Mouse (Mus musculus) heart, postnatal 36 days (tissue): ENCODE results near the gene Gm20458. TPM values are rescaled to one million over a fixed set of nuclear protein-coding genes. Genes with fewer than 3 reads are reported as not detected.
A peak's percentile ranks its signal among the peaks of the same experiment; 100 is the strongest.

Source experiments
- DNase-seq, 2 experiments: peaks; one replicate each; pipeline ENCODE4 v3.0.0; 2021 to 2022
- intact Hi-C: fragments of 180-260 bp; cut with DNase I; formaldehyde crosslinking; loops from one replicate; pipeline ENCODE4 v1.15.1; 2025
- total RNA-seq, 2 experiments: library from RNA; stranded (reverse); gene quantifications; 2 replicates each; pipeline ENCODE4 v1.2.3; 2021

Gm20458 gene
- total RNA-seq: 1 to 10 TPM; 7.6 to 7.7 TPM

DNA sequence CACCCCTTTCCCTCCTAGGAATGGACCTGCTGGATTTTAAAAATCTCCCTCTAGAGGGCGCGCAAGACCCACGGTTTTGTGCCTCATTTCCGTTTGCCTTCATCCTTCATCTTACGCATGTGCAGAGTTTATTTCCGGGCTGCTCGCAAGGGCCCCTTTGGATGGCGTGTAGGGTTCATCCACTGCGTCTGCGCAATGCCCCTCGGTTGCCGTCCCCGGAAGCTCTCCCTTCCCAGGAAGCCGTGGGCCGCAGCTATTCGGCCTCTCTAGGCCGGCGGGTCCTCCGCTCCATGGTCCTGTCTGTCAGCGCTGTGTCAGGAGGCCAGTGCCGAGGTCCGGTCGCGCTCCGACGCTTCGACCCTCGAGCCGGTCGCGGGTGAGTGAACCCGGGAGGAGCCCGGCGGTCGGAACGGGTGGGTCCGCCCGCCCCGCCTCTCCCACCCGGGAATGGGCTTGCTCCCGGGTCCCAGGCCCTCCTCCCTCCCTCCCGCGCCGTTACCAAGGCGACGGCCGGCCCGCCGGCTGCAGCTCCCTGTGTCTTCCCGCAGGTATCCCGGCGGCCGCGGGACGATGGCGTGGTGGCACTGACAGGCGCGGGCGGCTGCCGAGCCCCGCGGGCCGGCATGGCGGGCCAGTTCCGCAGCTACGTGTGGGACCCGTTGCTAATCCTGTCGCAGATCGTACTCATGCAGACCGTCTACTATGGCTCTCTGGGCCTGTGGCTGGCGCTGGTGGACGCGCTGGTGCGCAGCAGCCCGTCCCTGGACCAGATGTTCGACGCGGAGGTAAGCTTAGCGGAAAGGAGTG lies at the start of gene Gm20458:
Gene Gm20458, plus strand, starts transcription at position 223 of the 807 bp plus-strand sequence.
- intact Hi-C loops: loop anchor here (1.0 to 2.0 kb wide), 3 partner anchors 25 to 58 kb away; partner anchors contain the start of genes Dbndd2 and Pigt

DNA sequence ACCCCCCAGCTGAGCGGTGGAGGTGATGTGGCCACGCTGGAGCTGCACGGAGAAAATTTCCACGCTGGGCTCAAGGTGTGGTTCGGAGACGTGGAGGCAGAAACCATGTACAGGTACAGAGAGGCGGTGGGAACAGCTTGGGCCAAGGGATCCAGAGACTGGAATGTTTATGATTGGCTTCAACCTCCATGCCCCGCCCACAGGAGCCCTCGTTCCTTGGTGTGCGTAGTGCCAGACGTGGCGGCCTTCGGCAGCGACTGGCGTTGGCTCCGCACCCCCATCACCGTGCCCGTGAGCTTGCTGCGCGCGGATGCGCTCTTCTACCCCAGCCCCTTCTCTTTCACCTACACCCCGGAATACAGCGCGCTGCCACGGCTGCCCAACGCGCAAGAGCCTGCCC lies 46.6 kb upstream of the Gm20458 start:
- no peak for DNase-seq
- intact Hi-C loops: no loop called here

More for the DNA sequence above, at the start of gene Gm20458:
- DNase-seq: peak; percentile 91 to 93

DNA sequence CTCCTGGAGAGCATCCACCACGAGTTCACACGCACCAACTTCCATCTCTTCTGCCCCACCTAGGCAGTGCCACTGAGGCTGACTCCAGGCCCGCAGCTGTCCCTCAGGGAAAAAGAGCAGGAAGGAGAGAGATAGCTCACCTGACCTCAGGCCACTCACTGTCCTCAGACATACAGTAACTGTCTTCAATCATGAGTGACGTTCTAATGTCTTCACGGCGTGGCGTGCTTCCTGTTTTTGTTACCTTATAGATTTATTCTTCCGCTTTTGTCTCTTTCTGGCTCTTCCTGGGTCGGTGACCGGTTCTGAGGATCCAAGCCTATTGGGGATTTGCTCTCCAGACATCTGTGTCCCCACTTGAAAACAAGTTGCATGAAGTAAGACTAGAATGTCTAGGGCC lies 46.2 kb upstream of the Gm20458 start:
- DNase-seq: no peak
- intact Hi-C loops: no loop called here

DNA sequence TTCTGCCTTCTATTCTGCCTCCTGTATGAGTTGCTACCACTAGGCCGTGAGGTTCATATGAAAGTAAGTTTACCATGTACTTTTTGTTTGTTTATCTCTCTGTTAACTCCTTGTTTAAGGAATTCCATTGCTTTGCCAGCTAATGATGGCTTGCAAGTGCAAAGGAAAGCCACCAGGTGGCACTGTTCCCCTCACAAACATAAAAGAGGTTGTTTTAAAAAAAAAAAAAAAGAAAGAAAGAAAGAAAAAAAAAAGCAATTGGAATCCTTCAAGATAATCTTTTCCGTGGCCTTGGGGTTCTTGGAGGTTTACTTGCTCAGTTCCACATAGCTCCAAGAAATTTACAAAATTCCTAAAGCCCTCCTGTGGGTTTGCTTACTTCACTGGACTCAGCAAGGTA lies 43.6 kb upstream of the Gm20458 start:
- peak; percentile 42 to 50 for DNase-seq
- intact Hi-C loops: loop anchor here (1.0 to 2.0 kb wide), 3 partner anchors 42 to 114 kb away; no protein-coding TSS in a partner anchor

DNA sequence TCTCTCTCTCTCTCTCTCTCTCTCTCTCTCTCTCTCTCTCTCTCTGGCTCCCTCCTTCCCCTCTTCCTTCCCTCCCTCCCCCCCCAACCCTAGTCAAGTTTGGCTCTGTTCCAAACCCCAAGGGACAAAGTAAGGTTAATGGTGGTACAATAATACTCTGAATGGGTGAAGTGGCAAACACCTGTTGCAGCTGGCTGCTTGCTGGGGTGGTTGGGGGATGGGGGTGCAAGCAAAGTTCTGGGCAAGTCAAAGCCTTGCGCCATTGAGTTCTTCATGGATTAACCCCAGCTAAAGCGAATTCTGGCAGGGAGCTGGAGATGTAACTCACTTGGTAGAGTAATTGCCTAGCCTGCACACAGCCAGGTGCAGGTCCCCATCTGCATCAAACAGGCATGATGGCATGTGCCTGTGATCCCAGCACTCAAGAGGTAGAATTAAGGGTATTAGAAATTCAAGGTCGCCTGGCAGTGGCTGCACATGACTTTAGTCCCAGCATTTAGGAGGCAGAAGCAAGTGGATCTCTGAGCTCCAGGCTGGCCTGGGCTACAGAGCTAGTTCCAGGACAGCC lies 42.4 kb upstream of the Gm20458 start:
- DNase-seq: no peak
- intact Hi-C loops: no loop called here

DNA sequence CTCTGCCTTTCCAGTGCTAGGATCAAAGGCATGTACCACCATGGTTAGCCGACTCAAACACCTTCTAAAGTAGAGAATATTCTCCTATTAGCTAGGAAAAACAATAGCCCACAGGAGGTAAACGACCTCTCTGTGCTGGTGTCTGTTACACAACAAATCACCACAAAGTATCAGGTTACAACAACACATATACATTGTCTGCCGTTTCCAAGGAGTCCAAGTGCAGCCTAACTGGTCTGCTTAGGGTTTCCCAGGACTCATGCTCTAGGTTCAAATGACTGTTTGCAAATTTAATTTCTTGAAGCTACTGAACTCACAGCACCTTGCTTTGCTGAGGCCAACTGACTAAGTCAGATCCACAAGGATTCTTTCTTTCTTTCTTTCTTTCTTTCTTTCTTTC lies 41.3 kb upstream of the Gm20458 start:
- no peak for DNase-seq
- intact Hi-C loops: no loop called here

DNA sequence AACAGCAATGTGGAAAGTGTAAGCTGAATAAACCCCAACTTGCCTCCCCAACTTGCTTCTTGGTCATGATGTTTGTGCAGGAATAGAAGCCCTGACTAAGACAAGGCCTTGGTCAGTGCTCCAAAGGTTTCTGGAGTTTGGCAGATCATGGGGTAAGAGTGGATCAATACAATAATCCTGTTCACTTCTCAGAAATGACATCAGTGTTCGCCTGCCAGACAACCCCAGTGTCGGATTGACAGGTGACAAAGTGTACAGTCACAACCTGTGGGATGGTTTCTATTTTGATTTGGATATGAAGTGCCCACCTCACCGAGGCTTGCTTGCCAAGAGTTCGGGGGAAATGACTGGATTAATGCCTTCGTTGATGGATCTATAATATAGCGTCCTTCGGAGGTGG lies 39.5 kb upstream of the Gm20458 start:
- no peak for DNase-seq
- intact Hi-C loops: no loop called here

DNA sequence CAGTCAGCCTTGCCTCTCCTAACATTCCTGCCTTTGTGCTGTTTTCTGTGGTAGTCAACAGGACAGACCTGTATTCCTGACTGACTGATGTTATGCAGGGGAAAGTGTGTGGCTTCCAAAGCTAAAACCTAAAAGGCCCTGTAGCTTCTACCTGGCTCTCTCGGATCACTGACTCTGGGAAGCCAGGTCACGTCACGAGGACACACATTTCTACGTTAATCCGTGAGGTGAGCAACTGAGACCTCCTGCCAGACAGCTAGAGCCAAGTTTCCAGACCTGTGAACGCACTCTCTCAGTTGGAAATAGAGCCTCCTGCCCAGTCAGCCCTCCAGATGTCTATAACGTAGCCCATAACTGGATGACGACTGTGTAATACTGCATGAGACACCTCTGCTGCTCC lies 38.8 kb upstream of the Gm20458 start:
- no peak for DNase-seq
- intact Hi-C loops: no loop called here

DNA sequence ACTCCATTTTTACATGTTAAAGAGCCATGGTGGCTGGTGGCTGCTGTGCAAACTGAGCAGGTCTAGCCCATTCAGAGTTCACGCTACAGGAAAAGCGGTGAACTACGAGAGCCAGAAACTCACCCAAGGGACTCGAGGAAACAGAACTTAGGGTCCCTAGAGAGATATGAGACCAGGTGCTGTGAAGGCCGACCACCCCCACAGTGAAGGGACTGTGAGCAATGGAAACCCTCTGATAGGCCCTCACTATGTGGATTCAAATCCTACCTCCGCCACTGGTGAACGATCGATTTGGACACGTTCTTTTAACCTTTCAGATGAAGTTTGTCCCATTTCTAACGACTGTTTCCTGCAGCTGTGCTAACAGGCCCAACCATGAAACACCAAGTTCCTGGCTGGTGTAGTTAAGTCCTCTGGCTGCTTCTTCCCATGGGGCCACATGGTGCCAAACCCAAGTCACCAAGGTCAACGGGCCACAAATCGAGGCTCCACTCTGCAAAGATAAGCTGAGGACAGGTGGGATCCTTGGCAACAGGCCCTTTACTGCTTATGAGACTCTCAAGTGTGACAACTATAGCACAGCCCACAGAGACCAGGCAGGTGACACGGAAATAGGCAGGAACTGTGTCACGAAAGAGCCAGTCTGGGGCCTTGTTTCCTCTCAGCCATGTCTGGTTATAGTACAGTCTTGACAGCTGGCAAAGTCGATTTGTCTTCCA lies 37.9 kb upstream of the Gm20458 start:
- intact Hi-C loops: no loop called here
- no peak for DNase-seq

DNA sequence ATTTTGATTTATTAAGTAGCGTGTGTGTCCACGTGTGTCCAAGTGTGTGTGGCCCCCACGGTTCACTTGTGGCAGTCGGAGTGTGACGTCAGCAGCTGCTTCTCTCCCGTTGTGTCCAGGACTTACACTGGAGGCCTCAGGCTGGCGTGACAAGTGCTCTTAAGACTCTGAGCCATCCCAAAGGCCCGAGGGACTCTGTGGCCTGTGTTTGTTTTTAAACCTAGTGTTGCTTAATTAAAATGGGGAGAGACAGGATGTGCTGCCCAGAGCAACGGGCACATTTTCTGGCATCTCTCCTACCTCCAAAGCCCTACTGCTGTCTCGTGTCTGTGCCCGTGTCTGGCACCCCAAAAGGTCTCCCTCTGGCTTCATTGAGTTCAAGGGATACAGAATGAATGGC lies 37.3 kb upstream of the Gm20458 start:
- DNase-seq: no peak
- intact Hi-C loops: no loop called here

DNA sequence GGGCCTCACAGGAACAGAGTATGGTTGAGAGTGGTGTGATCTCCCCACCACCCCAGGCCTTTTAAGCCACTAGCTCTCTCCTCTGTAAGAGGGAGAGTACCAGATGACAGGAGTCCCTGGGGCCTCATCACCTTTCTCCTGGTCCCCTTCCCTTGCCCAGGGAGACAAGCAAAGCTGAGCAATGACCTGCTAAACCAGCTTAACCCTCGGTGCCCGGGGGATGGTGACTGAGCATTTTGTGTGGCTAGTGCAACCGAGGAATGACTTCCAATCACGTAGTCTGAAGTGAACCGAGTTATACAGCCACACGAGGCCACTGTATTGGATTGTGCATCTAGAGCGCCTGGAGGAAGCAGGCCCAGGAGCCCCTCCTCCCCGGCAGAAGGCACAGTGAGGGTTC lies 36.4 kb upstream of the Gm20458 start:
- intact Hi-C loops: no loop called here
- DNase-seq: no peak

DNA sequence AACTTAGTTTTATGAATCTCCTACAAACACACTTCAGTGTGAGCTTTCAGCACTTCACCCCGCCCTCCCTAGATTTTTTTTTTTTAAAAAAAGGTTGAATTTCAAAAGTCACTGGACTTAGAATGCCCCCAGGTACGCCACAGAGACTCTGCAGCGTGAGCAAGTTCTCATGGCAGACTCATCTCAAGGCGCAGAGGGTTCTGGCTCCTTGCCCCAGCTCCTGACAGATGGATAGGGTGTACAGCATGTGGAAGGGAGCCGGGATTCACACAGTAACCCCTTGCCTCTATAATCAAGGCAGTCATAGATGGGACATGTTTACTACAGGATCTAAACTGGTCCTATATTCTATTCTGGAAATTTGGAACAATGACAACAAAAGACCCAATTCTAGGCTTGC lies 35.4 kb upstream of the Gm20458 start:
- intact Hi-C loops: no loop called here
- DNase-seq: no peak

DNA sequence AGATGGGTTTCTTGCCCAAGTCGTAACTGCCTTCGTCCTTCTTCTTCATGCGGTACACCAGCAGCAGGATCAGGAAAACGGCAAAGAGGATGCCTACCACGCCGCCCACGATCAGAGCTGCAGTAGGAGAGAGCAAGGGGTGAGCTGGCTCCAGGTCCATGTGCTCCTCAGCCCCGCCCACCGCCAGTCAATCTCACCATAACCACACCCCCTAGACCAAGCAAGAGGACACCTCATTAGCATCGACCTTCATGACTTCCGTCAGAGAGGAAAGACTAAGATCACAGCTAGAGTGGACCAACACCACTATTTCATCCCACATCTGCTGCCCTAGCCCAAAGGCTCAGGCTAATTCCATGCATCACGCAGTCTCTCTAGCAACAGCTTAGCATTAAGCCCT lies 34.6 kb upstream of the Gm20458 start:
- intact Hi-C loops: no loop called here
- no peak for DNase-seq

DNA sequence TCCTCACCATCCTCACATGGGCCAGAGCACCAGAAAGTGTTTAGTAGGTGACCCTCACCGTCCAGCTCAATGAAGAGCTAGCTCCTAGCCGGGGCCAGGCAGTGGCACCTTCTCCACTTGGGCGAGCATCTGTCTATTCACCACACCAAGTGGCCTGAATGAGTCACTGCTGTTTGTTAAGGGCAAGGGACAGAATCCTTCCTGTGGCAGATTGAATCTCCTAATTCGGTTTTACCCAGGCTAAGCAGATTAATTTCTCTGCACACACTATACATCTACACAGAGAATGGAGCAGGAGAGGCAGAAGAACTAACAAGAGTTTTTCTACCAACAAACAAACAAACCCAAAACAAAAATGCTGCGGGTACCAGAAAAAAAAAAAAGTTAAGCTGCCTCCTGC lies 33.8 kb upstream of the Gm20458 start:
- intact Hi-C loops: no loop called here
- DNase-seq: no peak

DNA sequence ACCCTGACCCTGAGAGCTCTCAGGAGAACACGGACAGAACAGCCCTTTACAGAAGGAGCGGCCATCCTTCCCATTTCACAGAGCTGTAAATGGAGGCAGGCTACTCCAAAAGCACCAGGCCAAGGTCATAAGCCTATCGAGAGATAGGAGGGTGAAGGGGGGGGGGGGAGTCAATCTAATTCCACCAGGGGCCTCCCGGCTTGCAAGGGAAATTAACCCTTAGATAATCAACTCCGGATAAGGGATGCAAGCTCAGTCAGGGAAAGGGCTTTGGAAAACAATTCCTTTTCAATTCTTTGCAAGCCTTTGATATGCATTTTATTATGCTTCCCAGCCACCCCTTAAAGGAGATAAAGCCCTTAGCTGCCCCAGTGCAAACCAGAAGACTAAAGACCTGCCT lies 32.3 kb upstream of the Gm20458 start:
- DNase-seq: no peak
- intact Hi-C loops: no loop called here

DNA sequence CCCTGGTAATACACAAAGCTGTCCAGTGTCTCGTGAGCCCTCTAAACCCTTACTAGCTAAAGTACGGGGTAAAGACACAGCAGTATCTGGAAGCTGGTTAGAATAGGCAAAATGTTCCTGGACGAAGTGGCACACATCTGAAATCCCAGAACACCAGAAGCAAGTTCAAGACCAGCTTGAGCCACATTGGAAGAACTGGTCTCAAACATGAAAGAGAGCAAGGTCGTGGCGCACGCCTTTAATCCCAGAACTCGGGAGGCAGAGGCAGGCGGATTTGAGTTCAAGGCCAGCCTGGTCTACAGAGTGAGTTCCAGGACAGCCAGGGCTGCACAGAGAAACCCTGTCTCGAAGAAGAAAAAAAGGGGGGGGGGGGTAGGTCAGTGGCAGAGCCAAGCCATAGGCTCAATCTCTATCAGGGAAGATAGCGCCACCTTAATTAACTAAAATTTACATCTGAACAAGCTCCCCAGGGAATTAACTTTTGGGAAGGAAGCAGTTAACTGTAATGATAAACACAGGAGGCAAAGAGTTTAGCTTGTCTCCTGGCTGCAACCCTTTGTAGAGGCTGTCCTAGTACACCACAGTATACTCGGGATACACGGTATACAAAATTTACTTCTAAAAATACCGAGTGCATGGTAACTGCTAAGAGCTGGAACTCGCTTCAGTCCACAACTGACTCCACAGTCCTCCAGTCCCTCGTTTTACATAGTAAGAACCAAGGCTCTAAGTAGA lies 30.7 kb upstream of the Gm20458 start:
- no peak for DNase-seq
- intact Hi-C loops: no loop called here

DNA sequence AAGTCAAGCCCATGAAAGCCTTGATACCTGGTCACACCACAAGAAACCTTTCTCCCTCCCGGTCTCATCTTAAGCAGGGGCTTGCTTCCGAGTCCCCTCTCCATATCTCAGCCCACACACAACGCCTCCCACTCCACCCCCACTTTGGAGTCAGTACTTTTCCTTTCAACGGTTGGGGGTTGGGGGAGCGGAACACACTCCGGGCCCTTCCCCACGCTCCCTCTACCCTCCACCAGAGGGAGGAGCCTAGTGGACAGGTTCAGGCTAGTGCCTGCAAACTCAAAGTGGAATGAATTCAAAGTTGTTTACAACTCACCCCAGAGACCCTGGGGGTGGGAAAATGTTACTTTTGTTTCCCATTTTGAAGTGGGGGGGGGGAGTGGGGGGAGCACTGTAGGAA lies 30.1 kb upstream of the Gm20458 start:
- intact Hi-C loops: no loop called here
- DNase-seq: no peak

DNA sequence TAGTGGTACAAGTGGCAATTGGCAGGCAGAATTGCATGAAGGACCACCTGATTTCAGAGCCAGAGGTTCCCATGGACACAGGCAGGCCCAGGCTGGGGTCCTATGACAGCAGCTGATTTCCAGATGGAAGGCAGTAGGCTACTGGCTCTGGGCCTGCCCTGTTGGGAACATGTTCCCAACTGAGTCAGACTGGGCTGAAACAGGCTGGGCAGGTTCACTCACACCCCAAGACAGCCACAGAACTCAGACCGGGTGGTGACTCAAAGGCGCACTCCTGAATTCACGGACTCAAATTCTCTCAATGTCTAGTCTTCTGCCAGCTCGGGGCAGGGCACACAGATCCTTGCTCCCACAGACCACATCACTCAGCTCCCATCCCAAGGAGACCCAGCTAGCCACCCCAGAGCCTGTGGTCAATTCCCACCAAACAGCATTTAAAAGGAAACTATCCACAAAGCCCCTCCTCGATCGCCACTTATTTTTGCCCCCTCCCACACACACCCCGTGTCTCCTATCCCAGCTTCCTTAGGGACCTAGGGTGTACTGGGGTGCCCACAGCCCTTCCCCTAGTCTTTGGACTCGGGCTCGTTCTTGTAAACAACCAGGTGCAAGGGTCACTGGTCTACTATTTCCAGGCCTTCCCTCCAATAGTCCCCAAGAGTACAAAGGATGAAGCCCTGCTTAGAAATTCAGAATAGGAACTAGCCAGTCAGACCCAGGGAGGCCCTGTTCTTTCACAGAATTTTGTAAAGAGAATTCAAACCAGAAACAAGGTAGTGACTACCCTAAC lies 28.9 kb upstream of the Gm20458 start:
- intact Hi-C loops: no loop called here
- no peak for DNase-seq

DNA sequence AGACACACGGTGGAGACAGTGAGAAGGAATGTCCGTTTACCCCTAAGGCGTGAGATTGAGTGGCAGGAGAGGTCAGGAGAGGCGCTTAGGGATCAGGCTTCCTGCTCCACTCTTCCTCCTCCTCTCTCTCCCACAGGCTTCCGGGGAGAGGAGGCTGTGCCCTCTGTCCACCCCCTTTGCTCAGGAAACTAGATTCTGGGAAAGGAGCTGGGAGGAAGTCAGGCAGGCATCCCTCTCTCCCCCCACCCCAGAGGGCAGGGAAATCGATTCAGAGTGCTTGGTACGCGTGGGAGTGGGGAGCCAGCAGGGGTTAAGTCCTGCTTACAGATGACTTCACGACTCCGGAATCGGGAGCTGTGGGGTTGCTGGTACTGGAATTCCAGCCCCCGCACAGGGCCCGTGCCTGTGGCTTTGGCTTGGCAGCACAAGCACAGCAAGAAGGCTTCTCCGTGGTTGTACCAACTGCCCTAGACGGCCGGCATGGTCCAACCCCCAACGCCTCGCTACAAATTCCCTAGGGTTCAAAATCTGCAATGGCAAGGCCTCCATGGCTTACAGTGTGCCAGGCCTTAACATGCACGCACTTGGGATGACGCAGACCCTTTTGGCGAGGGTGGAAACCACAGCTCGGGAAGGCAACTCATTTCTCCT lies 28.1 kb upstream of the Gm20458 start:
- intact Hi-C loops: no loop called here
- peak in 1 of 2 experiments; percentile 31 for DNase-seq
